Mouse (Mus musculus) left cerebral cortex, postnatal 14 days (tissue): ENCODE results near the gene H2-Ke6. TPM values are rescaled to one million over a fixed set of nuclear protein-coding genes. Genes with fewer than 3 reads are reported as not detected.

Experiments
- DNase-seq, 2 experiments: peaks; one replicate each; pipeline ENCODE4 v3.0.0; 2021 to 2022; ENCODE audit warnings: low spot score in 2 of 2, mixed read lengths in 1 of 2
- intact Hi-C: fragments of 180-260 bp; cut with DNase I; formaldehyde crosslinking; loops from one replicate; pipeline ENCODE4 v1.15.1; 2025
- total RNA-seq, 2 experiments: library from RNA; stranded (reverse); gene quantifications; 2 replicates each; pipeline ENCODE4 v1.2.3; 2021

Gene H2-Ke6
- total RNA-seq, 2 experiments from 2014 or later: 27.7 to 30.1 TPM

- peak; percentile 98 to 99 for DNase-seq
- intact Hi-C loops: loop anchor here (10.0 kb wide), 1 partner anchor 573 kb away; the partner anchor contains the start of genes Agpat1 and Rnf5
Measured at GRCm38 (mm10) chr17:34031465-34032173, 3.8 kb upstream of the H2-Ke6 start, which contains the start of the genes Slc39a7 and Rxrb. Gene Slc39a7, minus strand, starts transcription at chr17:34031682. Gene Rxrb, plus strand, starts transcription at chr17:34031812.

GRCm38 (mm10) chr17:34030861-34031326 lies 3.0 kb upstream of the H2-Ke6 start:
- intact Hi-C loops: loop anchor here (10.0 kb wide), 1 partner anchor 574 kb away; the partner anchor contains the start of genes Agpat1 and Rnf5

GRCm38 (mm10) chr17:34029890-34030595 lies 2.2 kb upstream of the H2-Ke6 start:
- DNase-seq: no peak
- intact Hi-C loops: loop anchor here (10.0 kb wide), 1 partner anchor 575 kb away; the partner anchor contains the start of genes Agpat1 and Rnf5

More at GRCm38 (mm10) chr17:34030861-34031326, 3.0 kb upstream of the H2-Ke6 start:
- DNase-seq: peak in 1 of 2 experiments; percentile 26

- intact Hi-C loops: no loop called here
- DNase-seq: no peak
Measured at GRCm38 (mm10) chr17:34029150-34029889, 1.5 kb upstream of the H2-Ke6 start.

- intact Hi-C loops: no loop called here
- no peak for DNase-seq
Measured at GRCm38 (mm10) chr17:34028501-34029149, 765 bp upstream of the H2-Ke6 start.

GRCm38 (mm10) chr17:34026917-34027655 lies 774 bp downstream of the H2-Ke6 start:
- DNase-seq: no peak
- intact Hi-C loops: no loop called here

- no peak for DNase-seq
Measured at GRCm38 (mm10) chr17:34026221-34026620, 1.6 kb downstream of the H2-Ke6 start.

GRCm38 (mm10) chr17:34025756-34026151 lies 2.1 kb downstream of the H2-Ke6 start:
- DNase-seq: no peak
- intact Hi-C loops: no loop called here

More at GRCm38 (mm10) chr17:34026221-34026620, 1.6 kb downstream of the H2-Ke6 start:
- intact Hi-C loops: no loop called here

- DNase-seq: no peak
- intact Hi-C loops: loop anchor here (5.0 kb wide), 1 partner anchor 68 kb away; the partner anchor contains the start of genes Rps18 and Vps52
Measured at GRCm38 (mm10) chr17:34024861-34025755, 2.8 kb downstream of the H2-Ke6 start.

GRCm38 (mm10) chr17:34024317-34024821 lies 3.5 kb downstream of the H2-Ke6 start, which contains the start of gene Ring1:
Gene Ring1, minus strand, starts transcription at chr17:34024680.
- intact Hi-C loops: loop anchor here (5.0 kb wide), 1 partner anchor 67 kb away; the partner anchor contains the start of genes Rps18 and Vps52
- peak; percentile 83 to 88 for DNase-seq

- intact Hi-C loops: loop anchor here (5.0 kb wide), 1 partner anchor 66 kb away; the partner anchor contains the start of genes Rps18 and Vps52
- no peak for DNase-seq
Measured at GRCm38 (mm10) chr17:34023678-34024077, 4.2 kb downstream of the H2-Ke6 start.

- intact Hi-C loops: loop anchor here (5.0 kb wide), 1 partner anchor 66 kb away; the partner anchor contains the start of genes Rps18 and Vps52
Measured at GRCm38 (mm10) chr17:34022987-34023386, 4.9 kb downstream of the H2-Ke6 start.

GRCm38 (mm10) chr17:34022414-34022783 lies 5.5 kb downstream of the H2-Ke6 start:
- no peak for DNase-seq

More at GRCm38 (mm10) chr17:34022987-34023386, 4.9 kb downstream of the H2-Ke6 start:
- DNase-seq: peak in 1 of 2 experiments; percentile 9

GRCm38 (mm10) chr17:34021539-34022413 lies 6.1 kb downstream of the H2-Ke6 start:
- intact Hi-C loops: loop anchor here (5.0 kb wide), 1 partner anchor 64 kb away; the partner anchor contains the start of genes Rps18 and Vps52

More at GRCm38 (mm10) chr17:34022414-34022783, 5.5 kb downstream of the H2-Ke6 start:
- intact Hi-C loops: loop anchor here (5.0 kb wide), 1 partner anchor 65 kb away; the partner anchor contains the start of genes Rps18 and Vps52

GRCm38 (mm10) chr17:34013436-34013835 lies 14.4 kb downstream of the H2-Ke6 start:
- intact Hi-C loops: no loop called here
- no peak for DNase-seq

More at GRCm38 (mm10) chr17:34021539-34022413, 6.1 kb downstream of the H2-Ke6 start:
- DNase-seq: no peak
